Mouse (Mus musculus): ENCODE measurements at regions not wholly inside any gene's neighbourhood (a gene's known extent, or its start where the extent isn't known, plus 50 kb on each side); places are given as distances from the start of the nearest gene placed in this dataset.

DNA sequence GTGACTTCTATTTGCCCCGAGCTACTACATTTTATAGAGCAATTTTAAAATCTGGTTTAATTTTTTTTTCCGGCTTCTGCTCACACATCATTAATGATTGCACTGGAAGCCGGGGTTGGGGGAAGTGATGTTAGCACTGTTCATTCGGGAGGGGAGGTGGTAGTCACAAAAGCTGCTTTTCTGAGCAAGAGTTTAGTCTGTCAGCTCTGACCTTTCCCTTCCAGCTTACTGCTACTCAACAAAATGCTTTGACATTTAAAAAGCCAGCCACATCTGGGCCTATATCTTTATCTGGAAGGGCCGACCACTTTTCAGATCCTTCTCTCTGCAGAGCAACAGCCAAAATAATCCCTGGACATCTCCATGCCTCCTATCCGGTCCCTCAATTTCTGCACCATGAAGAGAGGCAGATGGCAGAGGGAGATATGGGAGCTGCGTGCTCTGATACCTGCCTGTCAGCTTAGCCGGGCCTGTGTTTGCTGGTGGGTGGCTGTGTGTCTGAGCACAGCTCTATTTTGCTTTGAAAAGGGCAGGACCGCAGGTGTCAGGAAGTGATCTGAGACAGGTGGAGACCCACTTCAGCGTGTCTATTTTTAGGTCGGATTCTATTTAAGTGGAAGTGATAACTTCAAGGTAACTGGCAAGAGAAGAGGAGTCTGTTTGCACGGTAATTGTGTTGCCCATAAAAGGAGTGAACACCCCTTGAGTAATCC lies 63.1 kb downstream of the Kcnf1 start:
- DNase-seq (ENCODE audit: low spot score in 2 of 2), result no peak

- DNase-seq (ENCODE audit: low spot score in 2 of 2), result no peak
Measured at GRCm38 (mm10) chr12:17112781-17113464, 63.8 kb downstream of the Kcnf1 start.

DNA sequence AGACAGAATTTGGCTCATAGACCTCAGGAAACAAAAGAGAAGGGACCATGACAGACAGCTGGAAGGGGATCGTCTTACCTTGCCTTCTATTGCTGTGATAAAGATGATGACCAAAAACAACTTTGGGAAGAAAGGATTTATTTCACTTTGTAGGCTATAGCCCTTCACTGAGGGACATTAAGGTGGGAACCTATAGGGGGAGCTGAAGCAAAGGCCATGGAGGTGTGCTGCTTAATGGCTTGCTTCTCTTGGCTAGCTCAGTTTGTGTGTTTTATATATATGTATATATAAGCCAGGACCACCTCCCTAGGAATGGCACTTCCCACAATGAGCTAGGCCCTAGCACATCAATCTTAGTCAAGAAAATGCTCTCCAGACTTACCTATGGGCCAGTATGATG lies 70.5 kb downstream of the Kcnf1 start:
- no peak for DNase-seq (ENCODE audit: low spot score in 2 of 2)

DNA sequence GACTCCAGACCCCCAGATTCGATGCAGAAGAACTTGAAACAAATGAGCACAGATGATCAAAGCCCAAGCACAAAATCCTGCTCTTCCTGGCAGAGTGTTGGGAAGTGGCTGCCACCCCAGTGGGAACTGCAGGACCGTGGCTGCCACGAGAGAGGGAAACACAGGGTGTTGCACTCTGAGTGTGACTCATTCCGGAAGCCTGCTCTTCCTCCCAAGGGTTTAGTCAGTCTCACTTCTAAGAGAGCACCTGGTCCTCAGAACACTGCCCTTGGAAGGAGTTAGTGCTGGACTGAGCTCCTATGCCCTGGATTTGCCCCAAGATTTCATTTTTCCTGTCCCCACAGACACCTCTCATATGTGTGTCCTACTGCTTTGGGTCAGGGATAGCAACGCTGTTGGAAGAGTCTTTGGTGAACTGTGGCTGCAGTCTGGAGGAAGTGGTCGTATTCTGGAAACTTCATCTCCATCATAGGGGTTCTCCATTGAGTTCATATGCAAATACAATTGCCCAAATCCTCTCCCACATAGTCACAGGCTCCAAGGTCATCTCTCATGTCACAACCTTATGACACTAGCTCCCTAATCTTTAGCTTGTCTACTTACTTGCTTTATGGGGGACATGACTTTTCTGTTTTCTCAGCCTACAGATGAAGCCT lies 71.5 kb downstream of the Kcnf1 start:
- DNase-seq (ENCODE audit: low spot score in 2 of 2), result no peak

DNA sequence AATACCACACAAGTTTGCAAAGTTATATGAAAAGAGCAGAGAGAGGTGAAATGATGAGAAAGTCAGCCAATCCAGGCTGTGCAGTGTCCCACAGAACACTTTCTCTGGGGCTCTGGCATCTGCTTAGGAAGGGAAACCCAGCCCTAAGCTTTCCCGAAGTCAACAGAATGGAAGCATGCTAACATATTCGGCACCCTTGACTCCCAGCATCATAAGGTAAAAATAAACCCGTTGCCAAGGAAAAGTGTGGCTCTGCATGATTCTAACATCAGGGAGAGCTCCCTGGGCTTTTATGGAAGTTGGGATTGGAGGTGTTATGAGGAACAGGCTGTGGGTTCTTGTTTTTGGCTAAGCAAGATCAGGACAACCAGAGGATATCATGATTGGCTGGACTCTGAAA lies 74.8 kb downstream of the Kcnf1 start:
- DNase-seq (ENCODE audit: low spot score in 2 of 2), result no peak

- peak; percentile 46 to 77 for DNase-seq (ENCODE audit: low spot score in 2 of 2)
Measured at GRCm38 (mm10) chr12:17097800-17098271, 78.9 kb downstream of the Kcnf1 start.

- no peak for DNase-seq (ENCODE audit: low spot score in 2 of 2)
Measured at GRCm38 (mm10) chr12:17094758-17095157, 81.9 kb downstream of the Kcnf1 start.

DNA sequence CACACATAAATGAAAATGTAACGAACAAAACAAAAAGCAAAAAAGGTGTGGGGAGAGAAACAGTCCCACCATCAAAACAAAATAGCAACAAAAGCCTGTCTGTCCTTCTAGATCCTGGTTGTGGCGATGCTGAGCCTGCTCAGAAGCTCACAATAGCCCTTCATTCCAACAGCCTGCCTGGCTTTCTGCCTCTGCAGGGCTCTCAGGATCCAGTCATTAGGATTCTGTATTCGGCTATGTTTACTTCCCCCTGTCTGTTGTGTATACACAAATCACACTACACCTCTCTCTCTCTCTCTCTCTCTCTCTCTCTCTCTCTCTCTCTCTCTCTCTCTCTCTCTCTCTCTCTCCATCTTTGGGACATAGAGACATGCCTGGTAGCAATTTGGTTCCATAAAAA lies 82.2 kb upstream of the 2410004P03Rik start:
- DNase-seq (ENCODE audit: low spot score in 2 of 2), result no peak

GRCm38 (mm10) chr12:17091058-17091457 lies 79.5 kb upstream of the 2410004P03Rik start:
- peak; percentile 60 to 76 for DNase-seq (ENCODE audit: low spot score in 2 of 2)

DNA sequence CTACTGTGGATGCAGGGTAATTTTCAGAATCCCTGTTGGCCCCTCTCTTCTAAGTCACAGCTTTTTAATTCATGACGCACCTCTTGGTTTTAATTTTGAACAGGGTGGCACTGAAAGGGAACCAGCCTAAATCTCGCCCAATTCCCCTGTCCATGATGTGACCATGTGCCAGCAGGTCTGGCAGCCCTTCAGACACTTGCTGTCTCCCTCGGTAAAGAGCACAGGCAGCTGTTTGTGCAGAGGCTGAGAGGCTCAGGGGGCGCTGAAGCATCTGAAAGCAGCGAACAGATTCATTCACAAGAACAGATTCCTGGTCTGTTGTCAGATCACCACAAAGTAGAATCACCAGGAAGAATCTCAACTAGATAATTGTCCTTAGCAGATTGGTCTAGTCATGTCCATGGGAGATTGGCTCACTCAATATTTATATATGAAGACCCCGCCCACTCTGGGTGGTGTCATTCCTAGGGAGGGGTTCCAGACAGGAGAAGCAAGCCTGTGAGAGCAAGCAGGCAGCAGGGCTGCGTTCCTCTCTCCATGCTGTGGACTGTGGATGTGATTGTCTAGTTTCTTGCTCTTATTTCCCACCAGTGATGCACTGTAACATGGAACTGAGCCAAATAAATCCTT lies 78.3 kb upstream of the 2410004P03Rik start:
- peak in 1 of 2 experiments; percentile 44 for DNase-seq (ENCODE audit: low spot score in 2 of 2)

GRCm38 (mm10) chr12:17087388-17087787 lies 75.9 kb upstream of the 2410004P03Rik start:
- DNase-seq (ENCODE audit: low spot score in 2 of 2), result no peak

DNA sequence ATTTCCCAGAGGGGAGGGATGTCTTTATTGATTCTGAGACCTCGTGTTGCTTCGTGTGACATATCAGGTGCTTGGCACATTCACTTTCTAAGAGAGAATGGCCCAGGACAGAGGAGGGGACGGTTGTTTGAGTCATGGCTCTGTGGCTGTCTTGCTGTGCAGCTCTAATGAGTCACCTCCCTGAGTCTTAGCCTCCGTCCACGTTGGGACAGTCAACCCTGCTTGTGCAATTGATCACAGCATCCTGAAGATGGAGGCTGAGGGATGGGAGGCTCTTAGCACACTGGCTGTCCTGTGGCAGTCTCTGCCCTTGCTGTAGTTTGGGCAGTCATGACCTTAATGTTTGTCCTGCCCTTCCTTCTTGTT lies 73.7 kb upstream of the 2410004P03Rik start:
- DNase-seq (ENCODE audit: low spot score in 2 of 2), result no peak

DNA sequence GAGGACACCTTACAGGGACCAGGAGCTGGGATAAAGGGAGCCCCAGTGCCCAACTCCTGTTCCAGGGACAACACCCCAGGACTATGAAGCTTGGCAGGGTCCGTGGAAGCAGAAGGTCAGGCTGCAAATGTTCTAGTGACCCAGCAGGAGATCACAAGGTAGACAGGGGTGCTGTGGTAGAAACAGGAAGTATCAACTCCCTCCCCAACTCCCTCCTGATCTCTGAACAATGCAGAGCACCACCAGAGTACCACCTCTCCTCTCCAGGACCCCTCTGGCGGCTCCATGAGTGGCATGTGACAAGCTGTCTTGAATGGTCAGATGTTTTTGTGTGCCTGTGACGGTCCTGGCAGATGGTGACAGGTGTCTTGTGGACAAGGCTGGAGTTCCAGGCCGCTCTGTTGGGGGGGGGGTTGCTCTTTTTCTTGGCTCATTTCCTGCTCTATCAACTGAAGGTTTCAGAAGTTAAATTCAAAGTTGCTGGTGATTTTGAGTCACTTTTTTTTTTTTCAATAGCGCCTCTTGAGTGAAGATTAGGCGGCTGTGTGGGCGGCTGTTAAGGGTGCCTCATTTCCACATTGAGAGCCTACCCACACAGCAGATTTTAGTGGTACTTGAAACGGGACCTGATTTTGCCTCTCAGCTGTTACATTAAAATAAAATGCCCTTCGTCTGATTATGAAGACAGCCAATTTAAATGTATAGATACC lies 73.1 kb upstream of the 2410004P03Rik start:
- peak; percentile 85 to 91 for DNase-seq (ENCODE audit: low spot score in 2 of 2)

- no peak for DNase-seq (ENCODE audit: low spot score in 2 of 2)
Measured at GRCm38 (mm10) chr12:17071691-17072454, 60.3 kb upstream of the 2410004P03Rik start.

DNA sequence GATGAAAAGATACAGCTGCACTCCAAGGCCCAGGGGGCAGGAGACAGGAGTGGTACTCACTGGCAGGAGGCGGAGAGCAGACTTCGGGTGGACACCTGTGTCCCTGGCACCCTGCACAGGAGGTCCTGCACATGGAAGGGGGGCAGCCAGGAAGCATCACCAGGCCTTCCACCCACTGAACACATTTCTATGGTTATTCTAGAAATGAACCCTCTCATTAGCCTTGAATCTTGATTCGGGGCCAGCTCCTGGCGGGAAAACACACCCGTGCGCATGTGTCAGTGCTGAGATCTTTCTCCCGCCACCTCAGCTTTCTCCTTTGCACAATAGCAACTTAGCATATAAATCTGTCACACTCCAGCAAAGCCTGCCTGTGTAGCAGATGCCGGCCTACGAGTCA lies 58.3 kb upstream of the 2410004P03Rik start:
- peak; percentile 87 to 91 for DNase-seq (ENCODE audit: low spot score in 2 of 2)

DNA sequence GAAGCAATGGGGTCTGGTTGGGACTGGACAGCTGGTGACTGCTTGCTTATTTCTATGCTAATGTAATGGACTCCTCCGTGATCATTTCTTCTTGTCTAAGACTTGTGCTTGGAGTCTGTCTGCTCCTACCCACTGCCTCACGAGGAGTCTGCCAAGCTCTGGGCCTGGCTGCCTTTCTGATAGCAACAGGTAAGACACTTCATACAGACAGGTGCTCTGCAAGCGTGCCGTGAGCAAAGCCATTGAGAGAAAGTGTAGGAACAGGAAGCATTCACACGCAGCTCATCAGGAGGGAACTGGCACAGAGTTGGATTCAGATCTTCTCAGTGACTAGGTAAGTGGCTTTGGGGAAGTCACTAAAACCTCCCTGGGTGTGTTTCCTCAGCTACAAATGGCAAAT lies 57.6 kb upstream of the 2410004P03Rik start:
- no peak for DNase-seq (ENCODE audit: low spot score in 2 of 2)

DNA sequence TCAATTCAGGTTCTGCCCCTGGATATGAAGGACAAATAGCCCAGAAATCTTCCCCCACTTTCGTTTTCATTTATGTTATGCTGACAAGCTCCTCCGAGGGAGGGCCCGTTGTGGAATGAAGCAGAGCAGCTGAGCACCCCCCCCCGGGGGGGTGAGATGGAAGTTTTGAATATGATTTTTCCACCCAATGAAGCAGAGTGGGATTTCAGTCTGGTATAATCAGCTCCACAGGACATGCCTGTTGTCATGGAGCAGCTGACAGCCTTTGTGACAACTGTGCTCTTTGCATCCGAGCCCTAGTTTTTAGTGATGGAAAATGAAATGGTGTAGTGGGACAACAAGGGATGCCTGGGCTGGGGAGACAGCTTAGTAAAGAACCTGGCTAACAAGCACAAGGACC lies 52.4 kb upstream of the 2410004P03Rik start:
- DNase-seq (ENCODE audit: low spot score in 2 of 2), result peak in 1 of 2 experiments; percentile 54

Measured in right cerebral cortex, postnatal 10 days (tissue).